Comparison of ENCODE assay signal across 18 mouse cellular contexts in the genomic region with DNA sequence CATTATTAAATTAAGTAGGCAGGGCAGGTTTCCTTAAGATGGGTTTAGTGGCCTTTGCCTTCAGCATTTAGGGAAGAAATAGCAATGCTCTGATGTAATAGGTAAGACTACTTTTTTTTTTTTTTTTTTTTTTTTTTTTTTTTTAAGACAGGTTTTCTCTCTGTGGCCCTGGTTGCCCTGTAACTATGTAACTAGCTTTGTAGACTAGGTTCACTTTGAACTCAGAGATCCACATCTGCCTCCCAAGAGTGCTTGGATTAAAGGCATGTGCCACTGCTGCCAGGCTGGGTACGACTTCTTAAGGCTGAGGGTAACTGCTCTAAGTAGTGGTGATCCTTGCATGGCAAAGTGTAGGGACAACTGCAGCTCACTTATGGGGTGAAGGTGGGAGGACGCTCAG. TPM values are rescaled to one million over a fixed set of nuclear protein-coding genes. Genes with fewer than 3 reads are reported as not detected.
DNase-seq lines count a peak whose midpoint lies in the region; ATAC-seq lines count a peak whose summit lies in the region.
"Had no signal": no experiment of that assay in that cellular context is flagged by ENCODE, and none has a peak within 500 bp of the region (broad histone marks: within the 10 kb centered on the region; RNA-seq: fewer than 3 reads in every experiment).

No protein-coding gene starts in this region.

- no peaks in the 10 kb centered on the region for H3K9me3 ChIP-seq in kidney, embryonic 14.5 days (ENCODE audit: control insufficient read depth, low read length)
- no peaks in the 10 kb centered on the region for H3K9me3 ChIP-seq in neural tube, embryonic 13.5 days
- H3K9me3 ChIP-seq: forebrain, embryonic 12.5 days; hindbrain, embryonic 12.5 days; midbrain, embryonic 13.5 days had no signal

- H3K36me3 ChIP-seq in kidney, embryonic 14.5 days (ENCODE audit: control insufficient read depth, insufficient read depth, low read length), result no peaks in the 10 kb centered on the region
- H3K36me3 ChIP-seq in neural tube, embryonic 13.5 days, result no peaks in the 10 kb centered on the region
- H3K36me3 ChIP-seq: forebrain, embryonic 12.5 days; hindbrain, embryonic 12.5 days; midbrain, embryonic 13.5 days had no signal

- peak overlapping the region; percentile 70; the same call in 1 of the 2 replicates for H3K4me2 ChIP-seq in kidney, embryonic 14.5 days (replicated peaks; ENCODE audit: low read depth, low read length)
- 0 out of 2 replicates have a peak overlapping the region, but pooled peaks have one; percentile 2 for H3K4me2 ChIP-seq in neural tube, embryonic 13.5 days

- intact Hi-C loops in left cerebral cortex, postnatal 4 days (cut with DNase I), result no loop called here

- whole genome bisulfite sequencing in kidney, embryonic 14.5 days, result 78% methylated on average over 2 of the region's 2 CpGs
- WGBS in neural tube, embryonic 13.5 days, result 89% methylated on average over 2 of the region's 2 CpGs

- no peak overlapping the region for H3K4me3 ChIP-seq in kidney, embryonic 14.5 days (ENCODE audit: low read length)
- H3K4me3 ChIP-seq in neural tube, embryonic 13.5 days, result no peak overlapping the region; the same call in 1 of the 2 replicates
- H3K4me3 ChIP-seq: erythroblast, embryonic 14.5 days; forebrain, embryonic 12.5 days; hindbrain, embryonic 12.5 days; midbrain, embryonic 13.5 days had no signal

- H3K4me1 ChIP-seq in kidney, embryonic 14.5 days (ENCODE audit: control insufficient read depth, insufficient read depth, low read length), result peaks cover 23% of the 10 kb centered on the region; the same call in 1 of the 2 replicates
- peaks cover 24% of the 10 kb centered on the region for H3K4me1 ChIP-seq in neural tube, embryonic 13.5 days (replicated peaks)

- no peak overlapping the region for H3K27ac ChIP-seq in kidney, embryonic 14.5 days (ENCODE audit: low read depth, low read length)
- H3K27ac ChIP-seq in neural tube, embryonic 13.5 days (replicated peaks), result no peak overlapping the region
- H3K27ac ChIP-seq: forebrain, embryonic 12.5 days; hindbrain, embryonic 12.5 days; midbrain, embryonic 13.5 days had no signal

- no peaks in the 10 kb centered on the region for H3K27me3 ChIP-seq in kidney, embryonic 14.5 days (ENCODE audit: control insufficient read depth, insufficient read depth, low read length)
- no peaks in the 10 kb centered on the region for H3K27me3 ChIP-seq in neural tube, embryonic 13.5 days
- H3K27me3 ChIP-seq: forebrain, embryonic 12.5 days; hindbrain, embryonic 12.5 days; midbrain, embryonic 13.5 days had no signal

- H3K9ac ChIP-seq in kidney, embryonic 14.5 days (ENCODE audit: low read depth, low read length), result no peak overlapping the region
- H3K9ac ChIP-seq in neural tube, embryonic 13.5 days, result no peak overlapping the region
- H3K9ac ChIP-seq: forebrain, embryonic 12.5 days; hindbrain, embryonic 12.5 days had no signal

- DNase-seq in kidney, postnatal 4 days, result no peak
- no peak for DNase-seq in neural tube, embryonic 10.5 days (ENCODE audit: extremely low spot score, low spot score)
- peak; percentile 6 to 45 for DNase-seq in kidney, postnatal 25 days
- DNase-seq in layer of hippocampus, postnatal 14 days (ENCODE audit: low spot score in 2 of 2), result no peak
- no peak for DNase-seq in left cerebral cortex, postnatal 4 days
- DNase-seq: adrenal gland, postnatal 14 days; cerebellum, adult 9-10 months; gastrocnemius, postnatal 36 days; lung, adult 18-20 months; lung, postnatal 10 days had no signal

- ATAC-seq in kidney, embryonic 14.5 days (ENCODE audit: low FRiP score, low TSS enrichment), result no peak
- no peak for ATAC-seq in neural tube, embryonic 13.5 days (ENCODE audit: low read depth)
- ATAC-seq: activated CD4-positive, CD25-positive, alpha-beta regulatory T cell, adult 4 months; intestine, postnatal 0 days; midbrain, embryonic 13.5 days had no signal

RNA-seq across cellular contexts. Expression of gene Agps, which starts 2.5 kb away (rescaled TPM):
- polyA plus RNA-seq in kidney, embryonic 14.5 days (2014; fragmentation: Nextera tagmentation; extraction: Ambion mirVana), result 33.9 and 51.3 TPM in 2 replicates
- polyA plus RNA-seq in neural tube, embryonic 13.5 days (2015; fragmentation: Nextera tagmentation; extraction: Ambion mirVana), result 36.5 and 42.2 TPM in 2 replicates
- total RNA-seq in layer of hippocampus, postnatal 14 days (2021), result 10 to 100 TPM; 47.2 to 56.5 TPM
- 10 to 100 TPM; 51.9 to 59.1 TPM for total RNA-seq in left cerebral cortex, postnatal 4 days (2021)

Comparison
In these comparisons a context has a peak if more than half of its experiments do, and no peak if none do; other contexts are left out.
1. DNase-seq: peak in kidney, postnatal 25 days (2 of 2); none in kidney, postnatal 4 days (0 of 2), neural tube, embryonic 10.5 days (single experiment), layer of hippocampus, postnatal 14 days (0 of 2) and left cerebral cortex, postnatal 4 days (single experiment).